Mouse (Mus musculus) heart, adult 11 months (tissue): ENCODE data around the gene Proca1.
"Not testable (repeated sequence)": the region's sequence is repeated elsewhere in the genome, so short reads cannot be mapped to it uniquely, and the experiment has no call there.

Experiments
- DNase-seq: peaks from one replicate; pipeline ENCODE4 v3.0.0; 2022

The Proca1 gene

GRCm38 (mm10) chr11:78182961-78183844 is 10.0 kb upstream of the Proca1 start, which contains the start of gene Rpl23a:
Rpl23a (minus strand) TSS chr11:78183584.
- peak; percentile 99 for DNase-seq

- DNase-seq: peak; percentile 87
These were observed 9.2 kb upstream of the Proca1 start for GRCm38 (mm10) chr11:78183884-78184514.

GRCm38 (mm10) chr11:78184702-78185101 is 8.5 kb upstream of the Proca1 start:
- not testable (repeated sequence) for DNase-seq

- DNase-seq: peak; percentile 98
These were observed 4.6 kb upstream of the Proca1 start, which contains the start of gene Rab34 for GRCm38 (mm10) chr11:78188331-78189233. Rab34 (plus strand) TSS chr11:78188430.

GRCm38 (mm10) chr11:78189234-78190040 is 3.8 kb upstream of the Proca1 start:
- peak; percentile 97 for DNase-seq

GRCm38 (mm10) chr11:78190041-78190440 is 3.2 kb upstream of the Proca1 start:
- DNase-seq: no peak

GRCm38 (mm10) chr11:78194411-78195100 is 1.4 kb downstream of the Proca1 start:
- peak; percentile 97 for DNase-seq

GRCm38 (mm10) chr11:78195101-78195863 is 2.1 kb downstream of the Proca1 start:
- no peak for DNase-seq

GRCm38 (mm10) chr11:78202372-78202771 is 9.2 kb downstream of the Proca1 start:
- DNase-seq: no peak

- no peak for DNase-seq
These were observed 11.1 kb downstream of the Proca1 start for GRCm38 (mm10) chr11:78204287-78204686.

GRCm38 (mm10) chr11:78205361-78206206 is 12.4 kb downstream of the Proca1 start:
- no peak for DNase-seq

GRCm38 (mm10) chr11:78207190-78207589 is 14.0 kb downstream of the Proca1 start:
- DNase-seq: no peak

- no peak for DNase-seq
These were observed 16.7 kb downstream of the Proca1 start for GRCm38 (mm10) chr11:78209886-78210285.

GRCm38 (mm10) chr11:78210615-78211014 is 17.4 kb downstream of the Proca1 start:
- DNase-seq: no peak

- no peak for DNase-seq
These were observed 18.3 kb downstream of the Proca1 start for GRCm38 (mm10) chr11:78211513-78211912.

- DNase-seq: peak; percentile 94
These were observed 20.1 kb downstream of the Proca1 start for GRCm38 (mm10) chr11:78213086-78213817.

GRCm38 (mm10) chr11:78215709-78216317 is 22.6 kb downstream of the Proca1 start:
- DNase-seq: no peak

GRCm38 (mm10) chr11:78223586-78223985 is 30.4 kb downstream of the Proca1 start:
- DNase-seq: no peak
